Mouse (Mus musculus): ENCODE results near the gene Ptprn2. TPM values are rescaled to one million over a fixed set of nuclear protein-coding genes. Genes with fewer than 3 reads are reported as not detected.

Ptprn2 gene
- polyA plus RNA-seq, 1 experiment from 2014 or later = 0.15 TPM

DNA sequence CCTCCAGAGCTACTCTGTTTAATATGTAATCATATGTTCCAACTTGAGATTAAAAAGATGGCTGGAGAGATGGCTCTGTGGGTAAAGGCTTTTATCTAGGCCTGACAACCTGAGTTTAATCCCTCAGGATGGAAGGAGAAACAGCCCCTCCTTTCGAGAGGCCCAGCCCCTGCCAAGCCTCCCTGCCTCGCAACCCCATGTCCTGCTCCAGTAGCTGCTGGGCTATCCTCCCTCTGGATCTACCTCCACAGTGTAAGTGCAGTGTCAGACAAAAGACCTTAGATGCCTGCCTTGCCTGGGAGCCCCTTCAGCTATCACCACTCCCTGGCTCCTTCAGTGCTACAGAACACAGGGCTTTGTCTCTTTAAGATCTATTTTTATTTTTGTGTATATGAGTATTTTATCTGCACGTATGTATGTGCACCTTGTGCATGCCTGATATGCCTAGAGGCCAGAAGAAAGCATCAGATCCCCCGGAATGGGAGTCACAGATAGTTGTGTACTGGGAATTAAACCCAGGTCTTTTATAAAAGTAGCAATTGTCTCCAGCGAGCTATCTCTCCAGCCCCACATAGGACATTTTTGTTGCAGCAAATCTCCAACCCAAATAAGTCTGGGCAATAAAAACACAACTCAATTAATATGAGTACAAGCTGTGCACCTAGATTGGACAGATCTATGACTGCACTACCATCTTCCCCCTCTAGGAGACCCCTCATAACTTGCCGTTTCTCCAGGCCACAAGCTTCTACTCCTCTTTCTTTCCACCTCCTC, 775.1 kb downstream of the Ptprn2 start:
- H3K36me3 ChIP-seq = no peaks in the 10 kb centered on the region
- H3K4me1 ChIP-seq = 0 out of 2 replicates have a peak, but pooled peaks cover 4% of the 10 kb centered on the region
- H3K9ac ChIP-seq = no peak overlapping the region
- H3K9me3 ChIP-seq = no peaks in the 10 kb centered on the region
- H3K4me2 ChIP-seq = no peak overlapping the region
- H3K4me3 ChIP-seq = no peak overlapping the region
- WGBS = 60% methylated on average over 6 of the region's 6 CpGs
- H3K27me3 ChIP-seq (replicated peaks) = peaks cover 28% of the 10 kb centered on the region
- no peak for ATAC-seq (ENCODE audit: extremely low read depth, insufficient number of reproducible peaks, low FRiP score, low TSS enrichment)
- no peak overlapping the region for H3K27ac ChIP-seq (replicated peaks)

- H3K4me2 ChIP-seq = no peak overlapping the region
- ATAC-seq (ENCODE audit: extremely low read depth, insufficient number of reproducible peaks, low FRiP score, low TSS enrichment) = no peak
- WGBS = 37% methylated on average over 3 of the region's 3 CpGs
- H3K9ac ChIP-seq = no peak overlapping the region
- H3K27me3 ChIP-seq (replicated peaks) = peaks cover 25% of the 10 kb centered on the region
- H3K36me3 ChIP-seq = no peaks in the 10 kb centered on the region
- no peak overlapping the region for H3K4me3 ChIP-seq
- H3K9me3 ChIP-seq = no peaks in the 10 kb centered on the region
- 0 out of 2 replicates have a peak, but pooled peaks cover 4% of the 10 kb centered on the region for H3K4me1 ChIP-seq
- H3K27ac ChIP-seq (replicated peaks) = no peak overlapping the region
These were observed 775.6 kb downstream of the Ptprn2 start for GRCm38 (mm10) chr12:117261165-117261440.

DNA sequence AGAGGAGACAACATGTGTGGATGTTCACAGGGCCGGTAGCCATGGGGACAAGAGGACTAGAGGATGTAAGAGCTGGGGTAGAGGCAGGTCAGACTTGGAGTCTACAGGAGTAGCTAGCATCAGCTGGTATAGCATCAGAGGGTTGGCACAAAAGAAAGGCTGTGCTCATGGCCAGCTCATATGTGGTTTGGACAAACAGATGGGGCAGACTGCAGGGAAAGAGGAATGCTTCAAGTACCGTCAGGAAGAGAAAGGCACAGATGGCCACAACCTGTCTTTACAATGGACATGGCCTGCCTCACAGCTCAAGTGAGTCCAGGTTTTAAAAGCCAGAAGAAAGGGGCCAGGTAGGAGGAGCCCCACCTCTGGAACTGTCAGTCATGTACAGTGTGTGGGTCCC, 776.5 kb downstream of the Ptprn2 start:
- Histone ChIP-seq H3K4me2 (no peak overlapping the region), H3K9me3 (no peaks in the 10 kb centered on the region), H3K36me3 (no peaks in the 10 kb centered on the region), H3K27ac (replicated peaks) (no peak overlapping the region), H3K9ac (no peak overlapping the region), H3K4me3 (no peak overlapping the region), H3K27me3 (replicated peaks) (peaks cover 23% of the 10 kb centered on the region), H3K4me1 (0 out of 2 replicates have a peak, but pooled peaks cover 4% of the 10 kb centered on the region)
- WGBS = 83% methylated on average over 2 of the region's 2 CpGs
- ATAC-seq (ENCODE audit: extremely low read depth, insufficient number of reproducible peaks, low FRiP score, low TSS enrichment) = no peak

GRCm38 (mm10) chr12:117263081-117263480, 777.6 kb downstream of the Ptprn2 start:
- H3K4me3 ChIP-seq = no peak overlapping the region
- 72% methylated on average over 2 of the region's 2 CpGs for WGBS

DNA sequence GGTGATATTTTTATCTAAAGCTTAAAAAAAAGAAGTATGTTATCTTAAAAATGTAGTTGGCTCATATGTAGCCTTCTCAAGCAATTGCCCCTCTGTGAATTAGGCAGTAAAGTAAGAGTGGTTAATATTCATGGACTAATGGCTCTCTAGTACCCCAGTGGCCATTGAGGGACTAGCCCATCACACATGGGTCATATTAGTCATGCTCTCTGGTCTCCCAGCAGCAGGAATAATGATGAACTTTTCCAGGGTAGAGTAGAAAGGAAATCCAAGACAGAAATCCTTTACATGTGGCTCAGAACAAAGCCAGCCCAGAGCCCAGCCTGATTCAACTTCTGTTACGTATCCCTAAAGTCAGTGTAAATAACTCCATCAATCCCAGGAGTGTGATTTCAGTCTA, 779.7 kb downstream of the Ptprn2 start:
- no peaks in the 10 kb centered on the region for H3K4me1 ChIP-seq
- H3K4me2 ChIP-seq = no peak overlapping the region
- no peak for ATAC-seq (ENCODE audit: extremely low read depth, insufficient number of reproducible peaks, low FRiP score, low TSS enrichment)
- no peaks in the 10 kb centered on the region for H3K36me3 ChIP-seq
- no peak overlapping the region for H3K27ac ChIP-seq (replicated peaks)
- WGBS = 88% methylated on average over 1 of the region's 1 CpGs
- no peaks in the 10 kb centered on the region for H3K9me3 ChIP-seq
- no peak overlapping the region for H3K9ac ChIP-seq
- no peak overlapping the region for H3K4me3 ChIP-seq
- H3K27me3 ChIP-seq (replicated peaks) = peaks cover 6% of the 10 kb centered on the region; the same call in 1 of the 2 replicates

More at GRCm38 (mm10) chr12:117263081-117263480, 777.6 kb downstream of the Ptprn2 start:
- H3K36me3 ChIP-seq = no peaks in the 10 kb centered on the region
- H3K4me1 ChIP-seq = no peaks in the 10 kb centered on the region
- no peak for ATAC-seq (ENCODE audit: extremely low read depth, insufficient number of reproducible peaks, low FRiP score, low TSS enrichment)
- H3K4me2 ChIP-seq = no peak overlapping the region
- no peak overlapping the region for H3K9ac ChIP-seq
- H3K27me3 ChIP-seq (replicated peaks) = peaks cover 13% of the 10 kb centered on the region
- no peak overlapping the region for H3K27ac ChIP-seq (replicated peaks)
- H3K9me3 ChIP-seq = no peaks in the 10 kb centered on the region

GRCm38 (mm10) chr12:117268543-117269172, 783.1 kb downstream of the Ptprn2 start:
- Histone ChIP-seq H3K27ac (replicated peaks) (no peak overlapping the region), H3K27me3 (replicated peaks) (no peaks in the 10 kb centered on the region), H3K9me3 (no peaks in the 10 kb centered on the region), H3K36me3 (no peaks in the 10 kb centered on the region), H3K4me2 (no peak overlapping the region), H3K4me3 (no peak overlapping the region), H3K4me1 (no peaks in the 10 kb centered on the region), H3K9ac (no peak overlapping the region)
- no peak for ATAC-seq (ENCODE audit: extremely low read depth, insufficient number of reproducible peaks, low FRiP score, low TSS enrichment)
- 75% methylated on average over 7 of the region's 7 CpGs for WGBS

DNA sequence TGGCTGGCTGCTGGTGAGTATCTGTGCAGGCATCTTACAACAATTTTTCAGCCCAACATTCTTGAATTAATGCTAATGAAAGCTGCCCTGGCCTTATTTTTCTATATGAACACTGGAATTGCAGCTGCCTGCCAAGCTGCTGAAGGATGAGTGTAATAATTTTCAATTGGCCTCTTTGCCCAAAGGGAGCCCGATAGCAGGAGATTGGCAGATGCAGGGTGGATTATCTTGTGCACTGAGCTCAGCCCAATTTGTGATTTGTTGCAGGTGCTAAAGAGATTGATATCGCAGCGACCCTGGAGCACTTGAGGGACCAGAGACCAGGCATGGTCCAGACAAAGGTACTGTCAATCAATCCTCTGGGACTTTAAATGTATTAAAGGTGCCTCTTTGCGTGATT, 783.8 kb downstream of the Ptprn2 start:
- WGBS = 73% methylated on average over 4 of the region's 4 CpGs
- no peaks in the 10 kb centered on the region for H3K36me3 ChIP-seq
- H3K4me1 ChIP-seq = no peaks in the 10 kb centered on the region
- no peak overlapping the region for H3K4me2 ChIP-seq
- no peak for ATAC-seq (ENCODE audit: extremely low read depth, insufficient number of reproducible peaks, low FRiP score, low TSS enrichment)
- H3K4me3 ChIP-seq = no peak overlapping the region
- H3K27me3 ChIP-seq (replicated peaks) = 0 out of 2 replicates have a peak, but pooled peaks cover 6% of the 10 kb centered on the region
- H3K9me3 ChIP-seq = no peaks in the 10 kb centered on the region
- H3K27ac ChIP-seq (replicated peaks) = no peak overlapping the region
- no peak overlapping the region for H3K9ac ChIP-seq

DNA sequence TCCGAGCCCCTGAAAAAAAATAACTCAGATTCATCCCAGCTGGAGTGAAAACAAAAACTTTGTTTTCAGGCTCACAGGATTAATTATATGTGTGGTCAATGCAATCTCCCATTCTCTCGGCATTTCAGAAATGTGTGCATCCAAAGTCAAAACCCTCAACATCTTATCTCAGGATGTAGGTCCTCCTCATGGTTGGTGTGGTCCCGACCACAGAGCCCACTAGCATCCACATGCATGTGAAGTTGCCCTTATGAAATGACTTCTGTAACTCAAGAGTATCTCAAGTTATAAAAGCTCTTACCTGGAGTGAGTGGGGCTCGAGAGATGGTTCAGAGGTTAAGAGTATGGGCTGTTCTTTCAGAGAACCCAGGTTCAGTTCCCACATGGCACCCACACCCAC, 784.7 kb downstream of the Ptprn2 start:
- 67% methylated on average over 4 of the region's 4 CpGs for WGBS
- no peaks in the 10 kb centered on the region for H3K9me3 ChIP-seq
- no peak for ATAC-seq (ENCODE audit: extremely low read depth, insufficient number of reproducible peaks, low FRiP score, low TSS enrichment)

DNA sequence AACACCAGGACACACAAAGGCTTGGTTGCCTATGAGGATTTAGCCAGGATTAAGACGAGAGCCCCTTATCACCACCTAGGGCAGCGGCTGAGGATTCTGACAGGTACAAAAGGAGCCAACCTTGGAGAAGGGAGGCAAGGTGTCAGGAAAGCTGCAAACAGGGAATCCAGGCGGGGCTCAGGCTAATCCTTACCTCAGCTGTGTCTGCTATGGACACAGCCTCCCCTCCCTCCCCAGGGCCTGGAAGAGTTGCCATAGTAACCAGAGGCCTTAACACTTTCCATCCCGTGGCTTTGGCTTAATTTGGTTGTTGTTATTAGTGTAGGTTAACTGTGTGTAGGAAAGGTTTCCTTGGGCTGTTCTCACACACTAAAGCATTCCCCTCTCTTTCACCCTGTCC, 787.6 kb downstream of the Ptprn2 start:
- H3K27ac ChIP-seq (replicated peaks) = no peak overlapping the region
- no peak for ATAC-seq (ENCODE audit: extremely low read depth, insufficient number of reproducible peaks, low FRiP score, low TSS enrichment)
- 0 out of 2 replicates have a peak, but pooled peaks cover 8% of the 10 kb centered on the region for H3K27me3 ChIP-seq (replicated peaks)
- no peaks in the 10 kb centered on the region for H3K36me3 ChIP-seq
- H3K9ac ChIP-seq = no peak overlapping the region
- H3K9me3 ChIP-seq = no peaks in the 10 kb centered on the region
- H3K4me1 ChIP-seq = no peaks in the 10 kb centered on the region
- WGBS = 10% methylated on average over 4 of the region's 4 CpGs
- no peak overlapping the region for H3K4me2 ChIP-seq
- no peak overlapping the region for H3K4me3 ChIP-seq

More for the DNA sequence above, 784.7 kb downstream of the Ptprn2 start:
- no peak overlapping the region for H3K4me3 ChIP-seq
- no peak overlapping the region for H3K9ac ChIP-seq
- no peaks in the 10 kb centered on the region for H3K4me1 ChIP-seq
- H3K27me3 ChIP-seq (replicated peaks) = 0 out of 2 replicates have a peak, but pooled peaks cover 8% of the 10 kb centered on the region
- no peak overlapping the region for H3K4me2 ChIP-seq
- H3K27ac ChIP-seq (replicated peaks) = no peak overlapping the region
- no peaks in the 10 kb centered on the region for H3K36me3 ChIP-seq

GRCm38 (mm10) chr12:117274576-117274975, 789.1 kb downstream of the Ptprn2 start:
- Histone ChIP-seq H3K4me2 (no peak overlapping the region), H3K4me1 (no peaks in the 10 kb centered on the region), H3K27ac (replicated peaks) (no peak overlapping the region), H3K9ac (no peak overlapping the region), H3K9me3 (no peaks in the 10 kb centered on the region), H3K27me3 (replicated peaks) (0 out of 2 replicates have a peak, but pooled peaks cover 8% of the 10 kb centered on the region), H3K36me3 (no peaks in the 10 kb centered on the region), H3K4me3 (no peak overlapping the region)
- WGBS = 70% methylated on average over 5 of the region's 5 CpGs
- no peak for ATAC-seq (ENCODE audit: extremely low read depth, insufficient number of reproducible peaks, low FRiP score, low TSS enrichment)

DNA sequence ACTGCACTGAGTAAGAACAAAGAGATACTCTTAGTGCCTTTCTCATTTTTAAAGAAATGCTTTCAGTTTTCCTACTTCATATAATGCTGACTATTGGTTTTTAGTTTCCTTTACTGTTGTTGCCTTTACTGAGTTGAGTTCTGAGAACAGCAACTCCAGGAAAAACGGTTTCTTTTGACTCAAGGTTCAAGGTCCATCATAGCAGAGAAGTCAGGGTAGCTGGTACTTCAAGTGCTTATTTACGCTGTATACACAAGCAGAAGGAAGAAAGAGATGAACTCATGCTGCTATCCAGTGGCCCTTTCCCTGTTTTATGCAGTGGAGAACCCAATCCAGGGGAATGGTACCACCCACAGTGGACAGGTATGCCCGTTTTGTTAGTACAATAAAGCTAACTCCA, 795.3 kb downstream of the Ptprn2 start:
- Histone ChIP-seq H3K4me3 (no peak overlapping the region), H3K9me3 (no peaks in the 10 kb centered on the region), H3K9ac (no peak overlapping the region), H3K27me3 (replicated peaks) (0 out of 2 replicates have a peak, but pooled peaks cover 3% of the 10 kb centered on the region), H3K4me2 (no peak overlapping the region), H3K4me1 (no peaks in the 10 kb centered on the region), H3K36me3 (no peaks in the 10 kb centered on the region), H3K27ac (replicated peaks) (no peak overlapping the region)
- no peak for ATAC-seq (ENCODE audit: extremely low read depth, insufficient number of reproducible peaks, low FRiP score, low TSS enrichment)
- 83% methylated on average over 3 of the region's 3 CpGs for WGBS

- no peak overlapping the region for H3K4me2 ChIP-seq
- H3K27ac ChIP-seq (replicated peaks) = no peak overlapping the region
- H3K36me3 ChIP-seq = no peaks in the 10 kb centered on the region
- 55% methylated on average over 2 of the region's 2 CpGs for WGBS
- no peak for ATAC-seq (ENCODE audit: extremely low read depth, insufficient number of reproducible peaks, low FRiP score, low TSS enrichment)
- H3K27me3 ChIP-seq (replicated peaks) = 0 out of 2 replicates have a peak, but pooled peaks cover 3% of the 10 kb centered on the region
- H3K4me3 ChIP-seq = no peak overlapping the region
- no peaks in the 10 kb centered on the region for H3K9me3 ChIP-seq
- H3K4me1 ChIP-seq = no peaks in the 10 kb centered on the region
- H3K9ac ChIP-seq = no peak overlapping the region
These were observed 797.1 kb downstream of the Ptprn2 start for GRCm38 (mm10) chr12:117282659-117283058.
